Mouse (Mus musculus) heart, postnatal 0 days (tissue): Measurements from ENCODE around the gene Myo5c.

Experiments
- CTCF ChIP-seq: IDR thresholded peaks from 2 replicates; pipeline ENCODE4 v1.5.1; 2016; ENCODE audit warnings: antibody characterized with exemption, control low read depth, low read depth
- EP300 ChIP-seq: IDR thresholded peaks from 2 replicates; pipeline ENCODE4 v1.6.1; 2016; ENCODE audit warnings: antibody characterized with exemption, low read depth

GRCm38 (mm10) chr9:75234983-75235627 is 3.3 kb downstream of the Myo5c start:
- no peak for TF ChIP-seq CTCF
- no peak for TF ChIP-seq EP300
